Mouse (Mus musculus) heart, embryonic 11.5 days (tissue): Measurements from ENCODE around the gene Ccnb3. TPM values are rescaled to one million over a fixed set of nuclear protein-coding genes. Genes with fewer than 3 reads are reported as not detected.

Experiments
- ATAC-seq: fragments of 200-750 bp; cut with Nextera tagmentation; replicated peaks from 2 replicates; pipeline ENCODE4 v1.8.0; 2017; ENCODE audit warnings: moderate library complexity; ENCODE audit not compliant: insufficient number of reproducible peaks, low FRiP score, low TSS enrichment
- H3K27ac ChIP-seq: fragments of 300-500 bp; sonication (generic); 2 replicates; pipeline ENCODE4 v1.5.1; 2014; ENCODE audit warnings: mild to moderate bottlenecking, low read depth, low read length
- H3K27me3 ChIP-seq: fragments of 300-500 bp; sonication (generic); 2 replicates; pipeline ENCODE4 v1.6.1; 2014; ENCODE audit warnings: mild to moderate bottlenecking, low read length, mixed read lengths; ENCODE audit not compliant: control insufficient read depth, insufficient read depth
- H3K36me3 ChIP-seq: fragments of 300-500 bp; sonication (generic); 2 replicates; pipeline ENCODE4 v1.6.1; 2014; ENCODE audit warnings: mild to moderate bottlenecking, low read length, moderate library complexity, mixed read lengths; ENCODE audit not compliant: control insufficient read depth, insufficient read depth
- H3K4me1 ChIP-seq: fragments of 300-500 bp; sonication (generic); 2 replicates; pipeline ENCODE4 v1.6.1; 2014; ENCODE audit warnings: low read length; ENCODE audit not compliant: control insufficient read depth, insufficient read depth
- H3K4me2 ChIP-seq: fragments of 300-500 bp; sonication (generic); 2 replicates; pipeline ENCODE4 v1.6.1; 2014; ENCODE audit warnings: mild to moderate bottlenecking, moderate library complexity
- H3K4me3 ChIP-seq: fragments of 300-500 bp; sonication (generic); 2 replicates; pipeline ENCODE4 v1.5.1; 2014; ENCODE audit warnings: low read depth, low read length
- H3K9ac ChIP-seq: fragments of 300-500 bp; sonication (generic); 2 replicates; pipeline ENCODE4 v1.6.1; 2014; ENCODE audit warnings: mild to moderate bottlenecking, low read depth, low read length, moderate library complexity
- H3K9me3 ChIP-seq: fragments of 300-500 bp; sonication (generic); replicated peaks from 2 replicates; pipeline ENCODE4 v1.6.1; 2016; ENCODE audit warnings: low read length; ENCODE audit not compliant: control insufficient read depth
- WGBS: fragments of 180-500 bp; shearing (Covaris S2); extraction: QIAGEN DNeasy Blood & Tissue Kit; methylation state at CpG from one replicate; pipeline ENCODE4 v1.1.7; 2014; ENCODE audit not compliant: insufficient replicate concordance; 5-methylcytosine and 5-hydroxymethylcytosine counted together
- polyA plus RNA-seq: library from polyadenylated mRNA; unstranded; fragments of >200 nt; fragmentation: Nextera tagmentation; extraction: Ambion mirVana; gene quantifications from 2 replicates; pipeline ENCODE4 v1.2.1, GENCODE M21; 2014

Ccnb3 gene
- polyA plus RNA-seq: 0.24 and 0.35 TPM in 2 replicates

- Histone ChIP-seq H3K4me2 (no peak within 1 kb of the TSS), H3K4me1 (no peaks in the 10 kb centered on the region), H3K9me3 (no peaks in the 10 kb centered on the region), H3K27ac (no peak within 1 kb of the TSS), H3K36me3 (no peaks in the 10 kb centered on the region), H3K27me3 (no peaks in the 10 kb centered on the region), H3K9ac (no peak within 1 kb of the TSS), H3K4me3 (no peak within 1 kb of the TSS)
- 89% methylated on average over 19 of the region's 19 CpGs for WGBS
- no peak for ATAC-seq
Observed at GRCm38 (mm10) chrX:7041519-7041918, at the start of gene Ccnb3. Ccnb3 (minus strand) TSS chrX:7041619.

- Histone ChIP-seq H3K4me1 (no peaks in the 10 kb centered on the region), H3K27ac (peak overlapping the region; percentile 66), H3K4me3 (no peak overlapping the region), H3K27me3 (no peaks in the 10 kb centered on the region), H3K36me3 (no peaks in the 10 kb centered on the region), H3K9ac (no peak overlapping the region), H3K4me2 (no peak overlapping the region), H3K9me3 (no peaks in the 10 kb centered on the region)
- ATAC-seq: no peak
Observed at GRCm38 (mm10) chrX:7090323-7090722, 48.9 kb upstream of the Ccnb3 start.

GRCm38 (mm10) chrX:7085878-7086277, 44.5 kb upstream of the Ccnb3 start:
- Histone ChIP-seq H3K36me3 (no peaks in the 10 kb centered on the region), H3K27me3 (no peaks in the 10 kb centered on the region), H3K27ac (no peak overlapping the region), H3K9me3 (no peaks in the 10 kb centered on the region), H3K4me2 (no peak overlapping the region), H3K4me1 (no peaks in the 10 kb centered on the region; the same call in 1 of the 2 replicates), H3K9ac (no peak overlapping the region), H3K4me3 (no peak overlapping the region)
- 86% methylated on average over 1 of the region's 1 CpGs for WGBS
- no peak for ATAC-seq

- ATAC-seq: no peak; the same call in 1 of the 2 replicates
- Histone ChIP-seq H3K27me3 (no peaks in the 10 kb centered on the region), H3K9ac (no peak overlapping the region), H3K9me3 (no peaks in the 10 kb centered on the region), H3K4me3 (no peak overlapping the region), H3K36me3 (no peaks in the 10 kb centered on the region), H3K4me1 (no peaks in the 10 kb centered on the region; the same call in 1 of the 2 replicates), H3K27ac (peak overlapping the region; percentile 70; the same call in 1 of the 2 replicates), H3K4me2 (peak overlapping the region; percentile 16)
- 40% methylated on average over 6 of the region's 6 CpGs for WGBS
Observed at GRCm38 (mm10) chrX:7079820-7080429, 38.5 kb upstream of the Ccnb3 start.

- Histone ChIP-seq H3K9ac (no peak overlapping the region), H3K27ac (no peak overlapping the region), H3K4me3 (no peak overlapping the region), H3K4me2 (no peak overlapping the region), H3K27me3 (no peaks in the 10 kb centered on the region), H3K9me3 (no peaks in the 10 kb centered on the region), H3K4me1 (no peaks in the 10 kb centered on the region), H3K36me3 (no peaks in the 10 kb centered on the region)
- 69% methylated on average over 2 of the region's 2 CpGs for WGBS
- ATAC-seq: no peak
Observed at GRCm38 (mm10) chrX:7068002-7068401, 26.6 kb upstream of the Ccnb3 start.

GRCm38 (mm10) chrX:7067219-7067618, 25.8 kb upstream of the Ccnb3 start, which contains the start of gene Akap4:
Akap4 (plus strand) TSS chrX:7067519.
- H3K4me1 ChIP-seq: no peaks in the 10 kb centered on the region
- no peaks in the 10 kb centered on the region for H3K9me3 ChIP-seq
- H3K4me2 ChIP-seq: no peak within 1 kb of the TSS
- H3K27ac ChIP-seq: no peak within 1 kb of the TSS
- H3K4me3 ChIP-seq: no peak within 1 kb of the TSS
- H3K36me3 ChIP-seq: no peaks in the 10 kb centered on the region
- WGBS: 78% methylated on average over 1 of the region's 1 CpGs
- no peaks in the 10 kb centered on the region for H3K27me3 ChIP-seq
- ATAC-seq: no peak
- no peak within 1 kb of the TSS for H3K9ac ChIP-seq

- no peaks in the 10 kb centered on the region for H3K27me3 ChIP-seq
- H3K4me1 ChIP-seq: no peaks in the 10 kb centered on the region
- no peak overlapping the region for H3K27ac ChIP-seq
- H3K4me2 ChIP-seq: no peak overlapping the region
- no peak overlapping the region for H3K4me3 ChIP-seq
- H3K9me3 ChIP-seq: no peaks in the 10 kb centered on the region
- no peaks in the 10 kb centered on the region for H3K36me3 ChIP-seq
- ATAC-seq: no peak
- H3K9ac ChIP-seq: no peak overlapping the region
Observed at GRCm38 (mm10) chrX:7064109-7064508, 22.7 kb upstream of the Ccnb3 start.

GRCm38 (mm10) chrX:7057634-7058033, 16.2 kb upstream of the Ccnb3 start:
- Histone ChIP-seq H3K27me3 (no peaks in the 10 kb centered on the region), H3K27ac (no peak overlapping the region), H3K4me2 (no peak overlapping the region), H3K4me1 (no peaks in the 10 kb centered on the region), H3K9ac (no peak overlapping the region), H3K9me3 (no peaks in the 10 kb centered on the region), H3K4me3 (no peak overlapping the region), H3K36me3 (no peaks in the 10 kb centered on the region)
- no peak for ATAC-seq
- WGBS: 52% methylated on average over 2 of the region's 2 CpGs

- Histone ChIP-seq H3K4me2 (no peak overlapping the region), H3K4me1 (no peaks in the 10 kb centered on the region), H3K9me3 (no peaks in the 10 kb centered on the region), H3K9ac (no peak overlapping the region), H3K36me3 (no peaks in the 10 kb centered on the region), H3K27me3 (no peaks in the 10 kb centered on the region), H3K4me3 (no peak overlapping the region), H3K27ac (no peak overlapping the region)
- ATAC-seq: no peak
Observed at GRCm38 (mm10) chrX:7057056-7057455, 15.6 kb upstream of the Ccnb3 start.
